Mouse (Mus musculus) midbrain, postnatal 0 days (tissue): Measurements from ENCODE around the gene Iqschfp. TPM values are rescaled to one million over a fixed set of nuclear protein-coding genes. Genes with fewer than 3 reads are reported as not detected.

ENCODE experiments used
- ATAC-seq: fragments of 200-750 bp; cut with Nextera tagmentation; 2 replicates; pipeline ENCODE4 v1.8.0; 2017; ENCODE audit warnings: moderate number of reproducible peaks, mild to moderate bottlenecking, moderate TSS enrichment, moderate library complexity; ENCODE audit not compliant: low FRiP score
- DNase-seq: peaks from one replicate; pipeline ENCODE4 v3.0.0-alpha.2; 2015; ENCODE audit warnings: low spot score
- H3K27ac ChIP-seq: fragments of 300-500 bp; sonication (generic); 2 replicates; pipeline ENCODE4 v1.5.1; 2014; ENCODE audit warnings: low read depth, mild to moderate bottlenecking, low read length, mixed read lengths
- H3K27me3 ChIP-seq: fragments of 300-500 bp; sonication (generic); 2 replicates; pipeline ENCODE4 v1.6.1; 2014; ENCODE audit warnings: low read length, control low read depth, mixed read lengths; ENCODE audit not compliant: insufficient read depth
- H3K36me3 ChIP-seq: fragments of 300-500 bp; sonication (generic); 2 replicates; pipeline ENCODE4 v1.6.1; 2014; ENCODE audit warnings: low read length, control low read depth, mixed read lengths; ENCODE audit not compliant: insufficient read depth
- H3K4me1 ChIP-seq: fragments of 300-500 bp; sonication (generic); 2 replicates; pipeline ENCODE4 v1.6.1; 2014; ENCODE audit warnings: mild to moderate bottlenecking, control low read depth, antibody characterized with exemption, low read length, mixed read lengths; ENCODE audit not compliant: insufficient read depth
- H3K4me2 ChIP-seq: fragments of 300-500 bp; sonication (generic); 2 replicates; pipeline ENCODE4 v1.6.1; 2014; ENCODE audit warnings: low read depth, mild to moderate bottlenecking, low read length, mixed read lengths; ENCODE audit not compliant: poor library complexity, severe bottlenecking
- H3K4me3 ChIP-seq: fragments of 300-500 bp; sonication (generic); 2 replicates; pipeline ENCODE4 v1.5.1; 2014; ENCODE audit warnings: low read depth, mild to moderate bottlenecking, low read length, moderate library complexity
- H3K9ac ChIP-seq: fragments of 300-500 bp; sonication (generic); replicated peaks from 2 replicates; pipeline ENCODE4 v1.6.1; 2014; ENCODE audit warnings: mild to moderate bottlenecking, low read length, moderate library complexity, mixed read lengths; ENCODE audit not compliant: poor library complexity, severe bottlenecking
- H3K9me3 ChIP-seq: fragments of 300-500 bp; sonication (generic); 2 replicates; pipeline ENCODE4 v1.6.1; 2016; ENCODE audit warnings: low read length, control low read depth
- CTCF ChIP-seq: IDR thresholded peaks from 2 replicates; pipeline ENCODE4 v1.5.1; 2016; ENCODE audit warnings: antibody characterized with exemption, mild to moderate bottlenecking
- WGBS: fragments of 180-500 bp; shearing (Covaris S2); extraction: QIAGEN DNeasy Blood & Tissue Kit; methylation state at CpG from one replicate; pipeline ENCODE4 v1.1.7; 2014; 5-methylcytosine and 5-hydroxymethylcytosine counted together
- polyA plus RNA-seq: library from polyadenylated mRNA; unstranded; fragments of >200 nt; fragmentation: Nextera tagmentation; extraction: Ambion mirVana; gene quantifications from 2 replicates; pipeline ENCODE4 v1.2.1, GENCODE M21; 2015
- total RNA-seq: library from RNA; depleted of rRNA; stranded (reverse); fragments of >200 nt; gene quantifications from 2 replicates; pipeline ENCODE4 v1.2.3, GENCODE M21; 2014

Iqschfp gene
- total and polyA plus RNA-seq, 2 experiments from 2014 or later = 4.5 to 5.7 TPM

DNA sequence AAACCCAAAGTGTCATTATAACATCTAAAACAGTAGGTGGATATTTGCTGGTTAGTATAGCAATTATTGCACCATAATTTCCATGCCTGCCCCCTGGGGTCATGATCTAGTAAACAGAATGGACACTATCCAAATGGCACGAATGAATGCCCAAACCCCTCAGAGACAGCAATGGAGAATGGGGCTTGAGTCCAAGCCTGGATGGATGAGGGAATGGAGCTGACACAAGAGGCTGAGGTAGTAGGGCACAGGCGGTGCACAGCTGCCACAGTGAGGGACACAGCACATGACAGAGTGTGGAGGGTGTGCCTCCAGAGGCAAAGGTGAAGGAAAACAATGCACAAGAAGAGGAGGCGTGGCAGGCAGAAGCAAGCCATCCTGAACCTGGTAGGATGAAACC, 379.8 kb downstream of the Iqschfp start:
- DNase-seq = peak; percentile 42
- H3K4me2 ChIP-seq = no peak overlapping the region

DNA sequence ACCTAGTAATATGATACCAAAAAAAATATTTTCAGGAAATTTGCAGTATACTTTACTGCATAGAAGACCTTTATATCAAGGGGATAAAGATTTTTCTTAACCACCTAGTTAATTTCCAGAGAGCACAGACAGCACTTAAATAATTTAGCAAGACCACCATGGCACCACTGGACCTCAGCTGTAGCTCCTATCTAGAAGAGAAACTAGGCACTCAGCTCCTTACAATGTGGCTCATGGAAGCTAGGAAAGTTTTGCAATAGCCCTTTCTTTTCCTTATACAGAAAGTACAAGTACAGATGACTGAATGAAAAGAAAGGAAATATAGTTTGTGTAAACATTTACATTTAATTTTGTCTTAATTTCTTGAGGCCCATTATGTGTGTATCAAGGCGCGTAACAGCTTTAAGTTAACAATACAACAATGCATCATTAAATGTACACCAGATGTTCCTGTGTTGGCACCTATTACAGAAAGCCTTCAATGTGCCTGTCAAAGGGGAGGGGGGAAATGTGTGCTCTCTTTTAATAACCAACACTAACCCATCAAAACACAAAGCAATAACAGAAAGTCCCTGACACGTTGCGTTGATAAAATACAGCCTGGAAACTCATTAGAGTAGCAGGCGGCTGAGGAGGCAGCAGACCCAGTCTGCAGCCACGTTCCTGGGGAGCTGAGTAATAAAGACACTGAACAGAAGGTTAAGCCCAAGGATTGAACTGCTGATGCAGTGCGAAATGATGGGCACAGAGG, 391.0 kb downstream of the Iqschfp start:
- Histone ChIP-seq H3K27ac (no peak overlapping the region), H3K9ac (no peak overlapping the region), H3K9me3 (no peaks in the 10 kb centered on the region), H3K36me3 (no peaks in the 10 kb centered on the region), H3K27me3 (no peaks in the 10 kb centered on the region), H3K4me1 (no peaks in the 10 kb centered on the region), H3K4me2 (no peak overlapping the region), H3K4me3 (no peak overlapping the region)
- TF ChIP-seq CTCF = no peak
- ATAC-seq (no peak), DNase-seq (peak; percentile 49)
- 38% methylated on average over 7 of the region's 7 CpGs for WGBS

More for the DNA sequence above, 379.8 kb downstream of the Iqschfp start:
- Histone ChIP-seq H3K4me1 (no peaks in the 10 kb centered on the region), H3K4me3 (no peak overlapping the region), H3K9ac (no peak overlapping the region), H3K27ac (no peak overlapping the region), H3K36me3 (no peaks in the 10 kb centered on the region), H3K9me3 (no peaks in the 10 kb centered on the region), H3K27me3 (no peaks in the 10 kb centered on the region)
- no peak for TF ChIP-seq CTCF
- no peak for ATAC-seq
- 93% methylated on average over 3 of the region's 3 CpGs for WGBS

DNA sequence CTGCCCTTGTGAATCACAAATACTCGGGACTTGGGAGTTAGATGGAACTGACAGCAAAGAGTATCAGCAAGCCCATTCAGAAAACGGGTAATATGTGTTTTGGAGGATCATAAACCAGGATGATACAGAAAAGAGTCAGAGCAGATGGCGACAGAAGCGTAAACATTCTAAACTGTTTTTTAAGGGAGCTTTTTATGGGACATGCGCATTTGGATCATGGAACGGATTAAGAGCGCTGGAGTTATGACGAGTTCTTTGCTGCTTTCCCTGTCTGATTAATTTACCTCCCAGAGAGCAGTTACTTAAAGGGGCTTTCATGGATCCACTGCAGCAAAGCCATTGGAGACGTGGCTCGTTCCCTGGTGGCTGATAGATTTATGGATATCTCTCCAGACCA, 391.6 kb downstream of the Iqschfp start:
- 49% methylated on average over 10 of the region's 10 CpGs for WGBS

GRCm38 (mm10) chr3:68284500-68284899, 392.5 kb downstream of the Iqschfp start:
- Histone ChIP-seq H3K4me2 (no peak overlapping the region), H3K27ac (no peak overlapping the region), H3K4me3 (no peak overlapping the region), H3K9ac (no peak overlapping the region), H3K9me3 (no peaks in the 10 kb centered on the region), H3K27me3 (no peaks in the 10 kb centered on the region), H3K4me1 (no peaks in the 10 kb centered on the region), H3K36me3 (no peaks in the 10 kb centered on the region)
- ATAC-seq (no peak), DNase-seq (peak; percentile 39)
- TF ChIP-seq CTCF = no peak
- WGBS = 72% methylated on average over 2 of the region's 2 CpGs

More for the DNA sequence above, 391.6 kb downstream of the Iqschfp start:
- H3K9me3 ChIP-seq = no peaks in the 10 kb centered on the region
- no peak overlapping the region for H3K27ac ChIP-seq
- no peaks in the 10 kb centered on the region for H3K27me3 ChIP-seq
- no peak for TF ChIP-seq CTCF
- H3K36me3 ChIP-seq = no peaks in the 10 kb centered on the region
- H3K9ac ChIP-seq = no peak overlapping the region
- no peak for ATAC-seq
- H3K4me3 ChIP-seq = no peak overlapping the region
- H3K4me1 ChIP-seq = no peaks in the 10 kb centered on the region
- peak; percentile 33 for DNase-seq
- no peak overlapping the region for H3K4me2 ChIP-seq

GRCm38 (mm10) chr3:68296752-68297151, 404.7 kb downstream of the Iqschfp start:
- 65% methylated on average over 7 of the region's 7 CpGs for WGBS
- H3K36me3 ChIP-seq = no peaks in the 10 kb centered on the region
- DNase-seq (no peak), ATAC-seq (no peak)
- H3K27me3 ChIP-seq = no peaks in the 10 kb centered on the region
- no peak overlapping the region for H3K4me2 ChIP-seq
- H3K9ac ChIP-seq = no peak overlapping the region
- H3K4me3 ChIP-seq = no peak overlapping the region
- H3K9me3 ChIP-seq = no peaks in the 10 kb centered on the region
- H3K27ac ChIP-seq = no peak overlapping the region
- no peak for TF ChIP-seq CTCF
- no peaks in the 10 kb centered on the region for H3K4me1 ChIP-seq

- Histone ChIP-seq H3K4me1 (no peaks in the 10 kb centered on the region), H3K9ac (no peak overlapping the region), H3K4me2 (no peak overlapping the region), H3K27ac (no peak overlapping the region), H3K27me3 (no peaks in the 10 kb centered on the region), H3K4me3 (no peak overlapping the region), H3K9me3 (no peaks in the 10 kb centered on the region), H3K36me3 (no peaks in the 10 kb centered on the region)
- DNase-seq = no peak
- ATAC-seq = no peak
- 48% methylated on average over 1 of the region's 1 CpGs for WGBS
- no peak for TF ChIP-seq CTCF
These were observed 413.6 kb downstream of the Iqschfp start for GRCm38 (mm10) chr3:68305647-68306046.
